Mouse (Mus musculus) gastrocnemius, adult 2 months (tissue): ENCODE measurements around the gene Fam53b. TPM values are rescaled to one million over a fixed set of nuclear protein-coding genes. Genes with fewer than 3 reads are reported as not detected.

ENCODE experiments used
- DNase-seq: peaks from one replicate; pipeline ENCODE4 v3.0.0; 2022
- H3K27ac ChIP-seq: fragments of 200-600 bp; 2 replicates; pipeline ENCODE4 v1.8.1; 2022; ENCODE audit warnings: mild to moderate bottlenecking
- H3K4me3 ChIP-seq: fragments of 200-600 bp; 2 replicates; pipeline ENCODE4 v1.8.1; 2022; ENCODE audit warnings: mild to moderate bottlenecking, moderate library complexity
- CTCF ChIP-seq: fragments of 200-600 bp; IDR thresholded peaks from 2 replicates; pipeline ENCODE4 v1.8.1; 2022; ENCODE audit warnings: antibody characterized with exemption, mild to moderate bottlenecking, moderate library complexity
- intact Hi-C: fragments of 180-260 bp; cut with DNase I; formaldehyde crosslinking; loops from one replicate; pipeline ENCODE4 v1.15.1; 2025
- total RNA-seq, 2 experiments: library from RNA; stranded (reverse); gene quantifications; 2 replicates each; pipeline ENCODE4 v1.2.3; 2021

The Fam53b gene
- total RNA-seq, 2 experiments from 2014 or later: 15.3 to 27.4 TPM

GRCm38 (mm10) chr7:132758875-132759274, 54.8 kb downstream of the Fam53b start:
- no peak overlapping the region for H3K27ac ChIP-seq
- TF ChIP-seq CTCF: no peak
- no peak overlapping the region for H3K4me3 ChIP-seq
- DNase-seq: no peak
- intact Hi-C loops: no loop called here

DNA sequence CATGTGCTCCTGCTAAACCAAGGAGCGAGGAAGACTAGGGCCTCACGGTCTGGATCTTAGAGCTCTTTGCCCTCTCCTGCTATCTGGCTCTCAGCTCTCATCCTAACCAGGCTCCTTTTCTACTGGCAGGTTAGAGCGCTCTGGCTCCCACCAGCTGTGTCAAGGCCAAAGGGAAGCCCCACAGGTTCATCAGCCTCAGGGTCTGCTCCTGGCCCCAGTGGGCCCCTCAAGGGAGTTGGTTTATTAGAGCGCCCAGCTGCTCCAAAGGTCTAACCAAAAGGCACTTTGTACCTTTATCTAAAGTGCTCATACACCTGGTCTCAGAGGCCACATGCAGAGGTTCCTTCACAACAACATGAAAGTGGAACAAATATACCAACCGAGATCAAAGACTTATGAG, 57.4 kb downstream of the Fam53b start:
- H3K27ac ChIP-seq: peak overlapping the region; percentile 25
- intact Hi-C loops: no loop called here
- no peak overlapping the region for H3K4me3 ChIP-seq
- TF ChIP-seq CTCF: no peak
- no peak for DNase-seq

DNA sequence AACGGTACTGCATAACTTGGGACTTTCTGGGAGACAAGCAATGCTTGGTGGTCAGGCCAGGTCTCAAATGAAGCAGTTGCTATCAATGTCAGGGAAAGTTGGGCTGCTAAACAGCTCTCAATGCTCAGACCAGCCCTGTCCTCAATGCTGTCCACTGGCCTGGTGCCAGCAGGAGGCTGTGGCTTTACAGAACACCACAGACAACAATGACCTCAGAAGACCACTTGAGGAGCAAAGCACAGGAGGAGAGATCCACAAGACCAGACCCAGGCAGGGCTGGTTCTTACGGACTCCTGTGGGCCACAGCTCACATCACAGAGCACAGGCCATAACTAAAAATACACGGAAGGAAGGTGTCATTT, 59.3 kb downstream of the Fam53b start:
- TF ChIP-seq CTCF: no peak
- intact Hi-C loops: no loop called here
- DNase-seq: peak; percentile 62
- Histone ChIP-seq H3K27ac (peak overlapping the region; percentile 78), H3K4me3 (no peak overlapping the region)

DNA sequence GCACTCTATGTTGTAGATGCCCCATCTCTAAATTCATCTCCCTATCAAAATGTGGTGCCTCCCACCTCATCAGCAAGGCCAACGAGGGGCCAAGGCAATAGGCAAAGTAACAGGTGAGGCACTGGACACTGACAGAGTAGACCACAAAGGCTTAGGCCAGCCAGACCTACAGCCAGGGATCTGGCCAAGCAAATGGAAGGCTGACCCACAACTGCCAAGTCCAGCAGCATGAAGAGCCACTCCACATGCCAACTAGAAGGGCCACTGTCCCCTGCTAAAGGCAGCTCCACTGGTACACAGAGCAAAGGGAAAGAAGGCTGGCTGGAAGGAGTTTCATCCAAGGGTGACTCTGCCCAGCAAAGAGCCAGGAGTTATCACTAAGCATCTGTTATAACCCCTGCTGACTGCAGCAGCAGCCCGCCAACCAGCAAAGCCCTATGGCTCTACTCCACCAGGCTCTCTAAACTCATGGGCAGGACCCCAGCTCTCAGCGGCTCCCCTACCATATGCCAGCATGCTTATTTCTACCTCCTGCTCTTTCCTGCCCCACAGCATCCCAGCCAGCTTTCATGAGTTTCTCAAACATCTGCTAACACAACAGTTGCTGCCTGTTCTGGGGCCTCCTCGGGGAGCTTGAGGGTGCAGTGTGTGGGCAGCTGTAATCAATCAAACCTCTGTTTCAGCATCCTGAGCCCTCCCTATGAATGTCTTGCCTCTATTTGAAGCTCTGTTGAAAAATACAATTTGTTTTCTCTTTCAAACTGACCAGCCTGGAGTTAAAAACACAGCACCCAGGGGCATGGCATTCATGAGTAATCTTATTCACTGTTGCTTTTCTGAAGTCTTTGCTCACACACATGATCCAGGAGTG, 59.9 kb downstream of the Fam53b start:
- TF ChIP-seq CTCF: no peak
- Histone ChIP-seq H3K4me3 (no peak overlapping the region), H3K27ac (peak overlapping the region; percentile 78)
- intact Hi-C loops: no loop called here
- DNase-seq: peak; percentile 57

- TF ChIP-seq CTCF: no peak
- peak overlapping the region; percentile 53 for H3K27ac ChIP-seq
- no peak for DNase-seq
- H3K4me3 ChIP-seq: no peak overlapping the region
- intact Hi-C loops: no loop called here
These were observed 62.0 kb downstream of the Fam53b start for GRCm38 (mm10) chr7:132751716-132752115.

DNA sequence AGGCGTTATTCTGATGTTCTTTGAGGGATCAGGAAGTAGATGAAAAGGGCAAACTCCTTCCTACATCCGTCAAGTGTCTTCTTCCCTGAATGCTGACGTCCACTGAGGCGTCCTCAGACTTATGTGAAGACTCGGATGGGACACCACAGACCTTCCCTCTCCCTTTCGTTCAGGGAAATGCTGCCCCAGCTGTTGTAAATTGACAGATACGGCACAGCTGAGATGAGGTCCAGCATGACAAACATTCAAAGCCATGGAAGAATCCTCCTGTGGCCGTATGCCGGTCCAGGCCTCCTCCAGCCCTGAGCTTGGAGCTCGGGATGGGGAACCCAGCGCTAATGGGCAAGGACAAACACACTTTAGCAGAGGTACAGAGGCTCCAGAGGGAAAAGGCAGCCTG, 64.2 kb downstream of the Fam53b start:
- intact Hi-C loops: no loop called here
- no peak overlapping the region for H3K4me3 ChIP-seq

GRCm38 (mm10) chr7:132748076-132748769, 65.5 kb downstream of the Fam53b start:
- peak overlapping the region; percentile 12; the same call in 1 of the 2 replicates for H3K27ac ChIP-seq
- no peak for DNase-seq
- intact Hi-C loops: no loop called here
- no peak for TF ChIP-seq CTCF
- H3K4me3 ChIP-seq: no peak overlapping the region

More for the DNA sequence above, 64.2 kb downstream of the Fam53b start:
- DNase-seq: no peak
- TF ChIP-seq CTCF: no peak
- no peak overlapping the region for H3K27ac ChIP-seq

DNA sequence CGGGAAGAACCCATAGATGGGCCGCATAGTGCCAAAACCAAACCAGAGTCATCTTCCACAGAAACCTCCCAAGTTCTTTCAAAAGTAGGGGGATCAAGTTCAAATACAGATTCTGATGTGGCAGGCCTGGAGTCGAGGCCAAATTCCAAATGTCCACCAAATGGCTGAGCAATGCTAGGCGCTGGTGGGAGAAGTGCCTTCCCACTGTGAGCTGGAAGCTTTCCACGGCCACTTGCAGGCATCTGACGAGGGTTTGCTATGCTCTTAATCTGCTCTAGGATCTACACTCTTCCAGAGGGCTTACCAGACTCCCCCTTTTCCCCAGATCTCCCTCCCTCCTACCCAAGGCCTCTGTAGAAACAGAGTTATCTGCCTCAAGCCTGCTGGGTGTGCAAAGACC, 66.6 kb downstream of the Fam53b start:
- H3K27ac ChIP-seq: peak overlapping the region; percentile 12; the same call in 1 of the 2 replicates
- TF ChIP-seq CTCF: no peak
- no peak overlapping the region for H3K4me3 ChIP-seq
- DNase-seq: no peak
- intact Hi-C loops: no loop called here

DNA sequence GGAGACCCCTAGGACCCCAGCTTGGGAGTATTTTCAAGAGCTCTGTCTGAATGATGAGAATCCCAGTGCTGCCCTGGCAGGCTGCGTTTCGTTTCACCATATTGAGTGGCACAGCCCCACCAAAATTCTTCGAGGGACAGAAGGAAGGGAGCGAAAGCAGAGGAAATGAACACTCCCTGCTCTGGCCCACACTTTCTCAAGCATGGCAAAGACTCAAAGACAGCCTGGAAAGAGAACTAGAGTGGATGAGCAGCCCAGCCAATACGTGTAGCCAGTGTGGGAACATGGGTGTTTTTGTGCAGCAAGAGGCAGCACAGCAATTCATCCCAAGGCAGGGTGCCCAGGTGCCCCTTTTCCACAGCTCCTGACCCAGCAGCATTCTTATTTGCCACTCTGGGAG, 70.8 kb downstream of the Fam53b start:
- no peak for DNase-seq
- peak overlapping the region; percentile 67 for H3K27ac ChIP-seq
- intact Hi-C loops: no loop called here

GRCm38 (mm10) chr7:132739829-132740228, 73.9 kb downstream of the Fam53b start:
- Histone ChIP-seq H3K27ac (no peak overlapping the region; the same call in 1 of the 2 replicates), H3K4me3 (no peak overlapping the region)
- no peak for DNase-seq
- intact Hi-C loops: no loop called here
- no peak for TF ChIP-seq CTCF

More for the DNA sequence above, 70.8 kb downstream of the Fam53b start:
- H3K4me3 ChIP-seq: no peak overlapping the region
- TF ChIP-seq CTCF: no peak

- no peak for TF ChIP-seq CTCF
- no peak for DNase-seq
- intact Hi-C loops: no loop called here
- peak overlapping the region; percentile 88 for H3K27ac ChIP-seq
- no peak overlapping the region for H3K4me3 ChIP-seq
These were observed 74.8 kb downstream of the Fam53b start for GRCm38 (mm10) chr7:132738844-132739243.

DNA sequence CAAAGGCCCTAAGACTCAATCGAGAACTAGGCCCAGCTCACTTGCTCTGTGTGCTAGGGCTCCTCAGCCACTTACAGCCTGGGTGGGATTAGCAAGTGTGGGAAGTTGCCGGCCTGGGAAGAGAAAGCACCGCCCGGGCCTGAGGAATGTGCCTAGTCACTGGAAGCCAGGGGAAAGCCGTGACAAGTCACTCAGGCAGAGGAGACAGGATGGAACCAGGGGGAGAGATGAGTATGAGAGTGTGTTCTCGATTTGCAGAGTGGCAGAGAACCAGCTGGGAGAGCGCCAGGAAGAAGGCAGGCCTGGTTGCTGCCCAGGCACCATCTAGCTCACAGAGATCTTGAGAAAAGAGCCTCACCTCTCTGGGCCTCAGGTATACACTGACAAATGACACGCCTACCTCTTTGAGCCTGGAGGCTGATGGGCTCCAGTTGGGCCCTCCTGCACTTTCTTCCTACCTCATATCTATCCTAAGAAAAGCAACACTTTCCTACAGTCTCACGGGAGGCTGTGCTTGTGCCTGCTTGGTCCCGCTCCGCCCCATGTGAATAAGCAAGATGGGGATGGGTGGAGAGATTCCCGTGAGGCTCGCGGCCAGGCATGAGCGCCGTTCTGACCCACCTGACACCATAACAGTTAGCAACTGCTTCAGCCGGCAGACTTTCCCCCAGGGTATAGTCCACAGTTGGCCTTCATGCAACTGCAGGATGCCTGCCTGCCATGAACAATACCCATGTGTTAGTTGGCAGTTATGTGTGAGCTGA, 77.4 kb downstream of the Fam53b start:
- peak; percentile 86 for DNase-seq
- peak overlapping the region; percentile 7; the same call in 1 of the 2 replicates for H3K4me3 ChIP-seq
- TF ChIP-seq CTCF: no peak
- intact Hi-C loops: loop anchor here (1.0 to 2.0 kb wide), 2 partner anchors 29 to 75 kb away; no protein-coding TSS in a partner anchor
- H3K27ac ChIP-seq: peak overlapping the region; percentile 88
